Mouse (Mus musculus) frontal cortex, adult 2 months (tissue): Measurements from ENCODE around the gene Hcrtr1. TPM values are rescaled to one million over a fixed set of nuclear protein-coding genes. Genes with fewer than 3 reads are reported as not detected.

ENCODE experiments used
- DNase-seq, 2 experiments: peaks; one replicate each; pipeline ENCODE4 v3.0.0; 2022; ENCODE audit warnings: low spot score in 1 of 2; ENCODE audit errors: extremely low spot score in 1 of 2
- polyA plus RNA-seq: library from polyadenylated mRNA; depleted of rRNA; stranded (reverse); fragments of >200 nt; gene quantifications from 2 replicates; pipeline ENCODE4 v1.2.3, GENCODE M21; 2012

Hcrtr1 gene
- polyA plus RNA-seq, 1 experiment: 2.8 TPM

DNA sequence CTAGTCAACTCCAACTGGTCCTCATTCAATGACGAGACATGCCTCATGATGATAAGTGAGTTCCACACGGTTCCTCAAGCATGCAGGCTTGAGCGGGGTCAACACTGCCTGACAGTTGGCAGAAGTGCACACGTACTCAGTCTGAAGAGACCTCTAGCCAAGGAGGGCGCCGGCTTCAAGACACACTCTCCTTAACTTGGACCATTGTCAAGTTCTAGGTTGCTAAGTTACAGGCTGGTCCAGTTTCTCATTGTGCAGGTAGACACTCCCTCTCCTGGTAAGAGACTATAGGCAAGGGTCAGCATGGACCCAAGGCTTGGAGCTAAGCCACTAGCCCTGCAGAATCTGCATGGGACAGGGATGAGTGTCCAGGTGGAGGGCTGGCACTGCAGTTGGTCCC lies 14.0 kb downstream of the Hcrtr1 start:
- no peak for DNase-seq

DNA sequence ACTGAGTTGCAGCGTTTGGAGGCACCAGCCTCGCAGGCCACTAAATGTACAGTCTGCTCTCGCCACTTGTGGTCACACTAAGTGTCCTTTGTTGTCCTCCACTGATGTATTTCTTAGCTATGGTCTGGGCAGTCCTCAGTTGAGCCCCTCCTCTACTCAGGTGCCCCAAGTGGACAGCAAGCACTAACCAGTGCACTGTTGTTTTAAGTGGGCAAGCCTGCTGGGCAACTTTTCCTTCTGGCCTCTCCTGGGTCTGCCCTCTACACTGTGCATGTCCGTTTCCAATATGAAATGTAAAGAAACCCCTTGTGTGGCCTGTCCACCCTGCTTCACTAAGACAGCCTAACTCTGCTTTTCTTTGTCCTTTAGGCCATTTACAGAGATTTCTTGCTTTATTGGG lies 15.0 kb downstream of the Hcrtr1 start:
- DNase-seq: no peak

DNA sequence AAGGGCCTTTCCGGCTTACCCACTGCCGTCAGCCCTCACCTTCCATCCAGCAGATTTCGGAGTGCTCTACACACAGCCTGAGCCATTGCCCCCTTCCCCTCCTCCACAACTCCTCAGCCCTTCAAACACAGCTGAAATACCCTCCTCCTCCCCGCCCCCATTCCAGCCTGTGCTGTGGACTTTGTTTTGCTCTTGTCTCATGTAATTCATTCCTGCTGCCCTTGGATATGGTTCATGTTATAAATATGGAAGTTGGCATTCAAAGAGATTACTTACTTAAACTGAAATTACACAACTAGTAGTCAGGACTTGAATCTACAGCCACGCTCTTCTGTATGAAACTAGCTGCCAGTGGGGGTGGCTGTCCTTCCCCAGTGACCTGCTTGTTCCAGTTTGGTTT lies 16.1 kb downstream of the Hcrtr1 start:
- DNase-seq: no peak

DNA sequence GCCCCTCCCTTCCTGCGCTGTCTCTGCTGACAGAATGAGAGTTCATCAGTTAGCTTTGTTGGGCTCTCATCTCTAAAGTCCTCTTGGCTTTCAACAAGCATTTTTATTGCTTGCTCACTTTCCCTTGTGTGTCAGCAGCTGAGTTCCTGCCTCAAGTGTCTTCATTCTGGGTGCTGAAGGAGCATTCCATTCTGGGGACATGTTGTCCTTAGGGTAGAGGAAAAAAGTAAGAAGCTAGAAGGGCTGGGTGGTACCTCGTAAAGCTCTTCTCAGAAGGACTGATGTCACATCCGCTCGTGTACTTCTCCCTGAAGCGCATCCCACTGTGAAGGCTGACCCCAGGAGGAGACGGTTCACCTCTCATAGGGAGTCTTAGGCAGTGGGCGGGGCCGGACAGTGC lies 17.6 kb downstream of the Hcrtr1 start:
- DNase-seq: no peak

DNA sequence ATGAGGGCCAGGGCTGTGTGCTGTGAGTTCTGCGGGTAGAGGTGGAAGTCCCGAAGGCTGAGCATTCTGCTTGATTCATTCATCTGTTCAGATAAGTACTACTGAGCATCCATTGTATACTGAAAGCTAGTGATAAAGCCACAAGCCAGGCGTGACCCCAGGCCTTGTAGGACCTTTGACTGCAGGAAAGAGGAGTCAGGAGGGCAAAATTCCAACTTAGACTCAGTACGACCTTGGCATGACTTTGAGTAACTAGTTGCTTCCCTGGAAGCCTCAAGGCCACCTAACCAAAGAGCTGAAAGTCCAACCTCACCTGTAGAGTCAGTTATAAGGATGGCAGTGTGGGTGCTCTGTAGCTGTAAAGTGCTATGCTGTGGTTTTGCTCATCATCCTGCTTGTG lies 18.4 kb downstream of the Hcrtr1 start:
- DNase-seq: no peak

DNA sequence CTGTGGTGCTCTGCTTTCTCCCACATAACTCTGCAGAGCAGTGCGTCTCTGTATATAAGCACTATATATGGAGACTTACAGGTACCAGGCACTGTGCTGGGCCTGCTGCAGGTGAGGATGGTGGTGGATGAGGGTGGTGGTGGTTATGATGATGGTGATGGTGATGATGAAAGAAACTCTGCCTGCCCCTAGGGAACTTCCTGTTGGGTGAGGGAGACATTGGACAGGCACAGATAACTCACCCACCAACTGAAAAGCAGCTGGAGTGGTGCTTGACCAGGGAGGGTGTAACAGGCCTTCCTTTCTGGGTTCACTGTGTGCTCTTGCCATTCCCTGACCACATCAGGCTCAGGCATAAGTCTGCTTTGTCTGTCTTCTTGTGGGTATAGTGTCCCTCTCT lies 26.4 kb downstream of the Hcrtr1 start:
- DNase-seq: no peak

DNA sequence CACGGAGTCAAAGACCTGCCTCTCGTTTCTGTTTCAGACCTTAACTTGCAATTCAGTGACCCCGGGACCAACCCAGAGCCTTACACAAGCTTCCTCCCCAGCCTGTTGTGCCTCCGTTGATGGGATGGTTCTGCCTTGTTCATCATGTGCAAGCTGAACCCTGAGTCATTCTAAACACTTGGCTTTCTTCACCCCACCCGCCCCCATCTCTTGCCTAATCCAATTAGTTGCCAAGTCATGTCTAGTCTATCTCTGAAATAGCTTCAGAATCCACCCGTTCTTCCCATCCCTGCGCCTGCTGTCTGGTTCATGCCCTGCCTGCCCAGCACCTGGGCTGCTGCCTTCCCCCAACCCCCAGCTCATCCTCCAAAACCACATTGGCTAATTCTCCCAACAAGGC lies 26.9 kb downstream of the Hcrtr1 start:
- DNase-seq: peak; percentile 25 to 46

DNA sequence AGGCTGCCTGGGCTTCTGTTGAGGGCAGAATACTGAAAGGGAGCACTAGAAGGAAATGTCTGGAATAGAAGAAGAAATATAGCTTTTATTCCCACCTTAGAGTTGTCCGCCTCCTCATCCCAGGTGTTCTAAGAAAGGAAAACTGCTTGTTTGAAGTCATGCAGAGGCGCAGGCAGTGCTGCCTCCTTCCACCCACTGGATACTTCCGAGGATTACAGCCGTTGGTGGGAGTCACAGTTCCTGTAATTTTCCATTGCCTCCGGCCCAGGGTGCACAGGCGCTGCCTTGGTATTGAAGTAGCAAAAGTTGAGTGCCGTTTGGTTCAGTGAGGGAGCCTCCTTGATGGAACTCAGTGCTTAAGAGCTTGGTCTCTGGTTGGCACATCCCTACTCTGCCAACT lies 29.1 kb downstream of the Hcrtr1 start:
- peak in 1 of 2 experiments; percentile 66 for DNase-seq

DNA sequence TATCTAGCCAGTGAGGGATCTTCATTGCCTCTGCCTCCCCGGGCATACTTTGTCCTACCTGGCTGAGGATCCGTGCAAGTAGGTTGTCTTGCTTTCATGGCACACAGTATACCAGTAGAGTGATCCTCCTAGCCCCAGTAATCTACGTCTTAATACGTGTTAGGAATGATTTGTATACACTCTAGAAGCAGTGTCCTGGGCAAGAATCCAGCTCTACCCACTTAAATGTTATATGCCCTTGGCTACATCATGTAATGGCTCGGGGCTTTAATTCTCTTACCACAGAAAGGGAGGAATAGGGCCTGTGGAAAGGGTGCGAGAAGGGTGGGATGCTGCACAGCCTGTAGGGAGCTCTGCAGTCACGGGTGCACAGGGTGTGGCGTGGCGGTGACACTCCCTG lies 29.5 kb downstream of the Hcrtr1 start:
- DNase-seq: no peak

DNA sequence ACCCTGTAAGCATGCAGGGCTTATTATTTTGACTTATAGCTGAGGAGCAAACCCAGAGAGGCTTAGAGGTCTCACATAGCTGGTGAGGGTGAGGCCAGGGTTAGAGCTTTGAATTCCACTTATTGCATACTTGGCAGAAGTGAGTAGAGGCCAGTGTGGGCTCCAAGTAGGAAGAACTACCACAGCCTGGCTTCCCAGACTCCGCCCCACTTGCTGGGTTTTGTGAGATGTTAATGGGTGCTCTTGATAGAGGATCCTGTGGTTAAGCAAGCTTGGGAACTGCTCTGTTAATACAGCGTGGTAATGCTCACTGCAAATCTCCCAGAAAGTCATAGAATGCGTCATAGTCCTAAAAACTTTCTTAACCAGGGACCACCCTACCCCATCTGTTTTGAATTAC lies 30.2 kb downstream of the Hcrtr1 start:
- no peak for DNase-seq

DNA sequence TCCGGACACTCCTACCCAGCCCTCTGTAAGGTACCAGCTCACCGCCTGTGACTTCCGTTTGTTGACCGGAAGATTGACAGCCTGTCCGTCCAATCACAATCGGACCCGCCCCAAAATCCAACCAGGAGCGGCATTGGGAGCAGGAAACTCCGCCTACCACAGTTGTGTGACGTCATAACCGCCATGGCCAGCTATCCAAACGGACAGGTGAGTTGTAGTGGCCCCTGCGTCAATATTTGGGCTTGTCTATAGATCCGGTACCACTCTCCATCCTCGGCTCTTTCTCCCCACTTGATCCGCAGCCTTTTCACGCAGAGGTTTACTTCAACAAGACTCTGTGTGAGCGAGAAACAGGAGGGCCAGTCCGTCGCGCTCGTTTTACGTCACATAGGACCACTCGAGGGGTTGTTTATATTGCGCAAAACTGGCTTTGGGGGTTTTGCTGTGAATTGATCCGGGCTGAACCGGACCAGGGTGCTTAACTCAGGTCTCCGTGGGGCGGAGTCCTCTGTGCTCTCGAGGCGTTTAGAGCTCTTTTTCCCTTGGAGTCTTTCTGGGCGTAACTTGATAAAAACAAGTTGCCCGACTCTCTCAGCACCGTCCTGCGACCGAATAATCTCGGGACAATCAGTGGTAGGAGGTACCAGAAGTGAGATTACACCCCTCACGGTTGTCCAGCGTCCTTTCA lies 31.6 kb downstream of the Hcrtr1 start:
- peak; percentile 99 to 100 for DNase-seq

DNA sequence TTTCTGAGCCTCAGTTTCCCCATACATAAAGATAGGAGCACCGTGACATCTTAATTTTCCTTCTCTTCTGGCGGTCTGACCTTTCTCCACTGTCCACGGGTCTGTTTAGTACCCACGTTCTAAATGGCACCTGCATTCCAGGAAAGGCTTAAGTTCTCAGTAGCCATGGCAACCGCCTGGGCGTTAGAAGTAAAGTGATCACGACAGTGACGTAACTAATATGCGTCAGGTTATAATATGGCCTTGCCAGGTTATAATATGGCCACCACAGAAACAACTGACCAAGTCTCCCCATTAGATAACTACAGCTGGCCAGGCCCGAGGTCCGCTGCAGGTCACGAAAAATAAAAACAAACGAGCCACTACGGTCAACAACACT lies 32.1 kb downstream of the Hcrtr1 start:
- DNase-seq: no peak

DNA sequence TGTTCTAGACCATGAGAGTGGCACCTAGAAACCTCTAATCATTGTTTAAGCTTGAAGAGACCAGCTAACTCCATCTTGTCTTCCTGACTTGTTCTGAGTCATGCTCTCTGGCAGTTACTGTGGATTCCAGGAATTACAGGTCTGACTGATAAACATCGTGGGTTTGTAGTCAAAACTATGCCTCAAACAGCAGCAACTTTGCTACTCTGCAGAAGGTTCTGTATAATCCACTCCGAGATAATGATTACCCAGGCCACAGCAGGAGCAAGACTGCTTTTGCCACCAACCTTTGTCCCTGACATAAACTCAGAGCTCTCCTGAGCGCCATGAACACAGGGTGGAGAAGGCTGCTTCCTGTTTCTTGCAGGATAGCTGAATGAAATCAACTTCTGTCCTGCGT lies 34.6 kb downstream of the Hcrtr1 start:
- DNase-seq: no peak

DNA sequence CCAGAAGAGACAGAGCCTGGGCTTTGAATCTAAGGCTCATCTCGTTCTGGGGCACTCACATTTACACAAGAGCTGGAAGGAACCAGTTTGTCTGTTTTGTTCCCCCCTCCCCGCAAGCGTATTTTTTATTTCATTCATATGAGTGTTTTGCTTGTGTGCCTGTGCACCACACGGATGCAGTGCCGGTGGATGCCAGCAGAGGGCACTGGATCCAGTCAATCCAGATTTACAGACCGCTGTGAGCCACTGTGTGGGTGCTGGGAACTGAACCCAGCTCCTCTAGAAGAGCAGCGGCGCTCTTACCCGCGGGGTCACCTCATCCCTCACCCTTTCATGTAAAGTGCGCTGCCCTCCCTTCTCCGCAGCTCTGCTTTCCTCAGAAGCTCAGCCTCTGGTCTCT lies 35.5 kb downstream of the Hcrtr1 start:
- no peak for DNase-seq

DNA sequence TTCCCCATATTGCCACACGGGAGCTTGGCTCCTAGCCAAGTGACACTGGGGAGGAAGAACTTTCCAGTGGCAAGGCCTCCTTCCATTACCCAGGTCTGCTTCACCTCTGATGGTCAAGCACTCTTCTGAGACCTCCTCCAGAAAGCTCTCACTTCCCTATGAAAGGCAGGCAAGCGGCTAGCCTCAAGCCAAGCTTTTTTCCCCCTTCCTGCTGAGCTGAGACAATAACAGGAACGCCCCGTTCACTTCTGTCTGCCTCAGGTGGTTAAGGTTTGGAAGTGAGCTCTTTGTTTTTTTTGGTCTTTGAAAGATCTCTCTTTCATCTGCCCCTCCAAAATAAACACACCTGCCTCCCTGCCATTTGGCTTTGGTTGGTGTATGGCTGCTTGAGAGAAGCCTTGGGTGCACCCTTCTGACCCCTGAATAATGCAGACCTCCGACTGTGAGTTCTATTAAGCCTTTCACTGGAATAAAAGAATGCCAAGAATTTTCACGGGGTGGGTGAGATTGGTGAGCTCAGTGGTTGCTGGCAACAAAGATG lies 37.0 kb downstream of the Hcrtr1 start, which contains the start of gene Pef1:
TSS of gene Pef1 (plus strand) at position 448 of the 541 bp plus-strand sequence.
- DNase-seq: no peak

DNA sequence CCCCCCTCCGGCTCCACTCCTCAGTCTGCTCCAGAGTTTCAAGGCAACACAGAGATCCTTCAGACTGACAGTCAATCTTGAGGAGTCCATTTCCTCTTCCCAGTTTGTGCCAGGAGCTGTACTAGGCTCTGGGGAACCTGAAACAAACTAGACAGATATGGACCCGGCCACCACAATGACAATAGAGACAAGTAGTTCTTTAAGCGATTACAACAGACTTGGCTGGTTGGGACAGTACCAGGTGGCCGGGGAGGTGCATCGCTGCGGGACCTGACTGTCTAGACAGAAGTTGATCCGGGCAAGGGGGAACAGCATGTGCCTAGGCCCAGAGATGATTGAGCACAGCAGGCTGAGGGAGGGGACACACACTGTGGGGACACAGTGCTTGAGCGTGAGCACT lies 38.0 kb downstream of the Hcrtr1 start:
- no peak for DNase-seq

DNA sequence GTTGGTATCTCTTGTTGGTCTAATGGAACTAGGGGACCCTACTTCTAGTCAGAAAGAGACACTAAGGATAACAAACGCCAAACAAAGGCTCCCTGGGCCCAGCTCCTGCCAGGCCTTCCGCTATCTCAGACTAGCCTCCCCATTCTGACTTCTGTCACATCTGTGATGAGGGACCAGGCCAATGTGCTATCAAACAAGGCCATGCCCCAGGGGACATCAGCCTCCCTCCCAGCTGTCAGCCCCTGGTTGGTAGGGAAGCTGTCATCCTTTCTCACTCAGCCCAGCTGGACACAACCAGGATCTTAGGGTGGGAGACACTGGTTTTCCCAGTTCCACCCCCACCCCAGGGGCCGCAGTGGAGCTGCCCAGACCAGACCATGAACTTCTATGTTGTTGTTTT lies 44.0 kb downstream of the Hcrtr1 start:
- no peak for DNase-seq

DNA sequence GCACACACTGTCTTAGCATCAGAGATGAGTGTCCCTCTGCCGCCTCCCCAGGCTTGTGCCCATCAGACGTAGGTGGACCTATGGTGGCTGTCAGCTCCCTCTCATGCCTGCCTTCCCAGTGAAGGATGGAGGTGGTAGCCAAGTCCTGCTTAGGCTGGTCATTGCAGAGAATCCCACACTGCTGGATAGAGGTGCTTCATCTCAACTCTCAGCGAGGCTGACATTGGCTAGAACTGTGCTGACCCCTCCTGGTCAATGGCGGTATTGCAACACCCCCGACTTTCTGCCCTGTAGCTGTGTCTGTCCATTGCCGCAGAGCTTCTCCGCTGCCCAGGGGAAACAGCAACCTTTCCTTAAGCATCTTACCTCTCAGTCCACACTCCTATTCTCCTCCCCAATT lies 51.9 kb downstream of the Hcrtr1 start:
- DNase-seq: peak; percentile 77 to 99

DNA sequence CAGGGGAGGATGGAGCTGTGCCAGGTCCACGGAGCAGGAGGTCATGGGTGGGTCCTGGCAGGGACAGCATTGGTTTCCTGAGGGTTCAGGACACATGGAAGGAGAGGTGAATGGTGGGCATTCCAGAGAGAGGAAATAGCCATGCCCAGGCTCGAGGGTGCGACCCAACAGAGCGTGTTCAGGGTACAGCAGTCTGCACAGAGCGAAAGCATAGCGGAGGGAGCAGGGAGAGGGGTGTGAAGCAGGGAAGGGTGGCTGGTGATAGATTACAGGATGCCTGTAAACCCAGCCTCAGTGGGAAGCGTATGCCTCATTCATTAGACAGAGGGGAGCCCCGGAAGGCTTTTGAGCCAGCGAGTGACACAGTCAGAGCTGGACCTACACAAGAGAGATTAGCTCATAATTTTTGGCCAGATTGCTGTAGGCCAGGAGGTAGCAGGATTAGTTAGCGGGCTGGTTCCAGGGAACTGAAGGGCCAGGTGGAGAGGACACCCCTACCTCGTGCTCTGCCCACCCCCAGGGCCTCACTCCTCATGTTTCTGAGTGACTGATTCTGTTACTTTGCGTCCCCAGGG lies 53.8 kb downstream of the Hcrtr1 start:
- DNase-seq: no peak

DNA sequence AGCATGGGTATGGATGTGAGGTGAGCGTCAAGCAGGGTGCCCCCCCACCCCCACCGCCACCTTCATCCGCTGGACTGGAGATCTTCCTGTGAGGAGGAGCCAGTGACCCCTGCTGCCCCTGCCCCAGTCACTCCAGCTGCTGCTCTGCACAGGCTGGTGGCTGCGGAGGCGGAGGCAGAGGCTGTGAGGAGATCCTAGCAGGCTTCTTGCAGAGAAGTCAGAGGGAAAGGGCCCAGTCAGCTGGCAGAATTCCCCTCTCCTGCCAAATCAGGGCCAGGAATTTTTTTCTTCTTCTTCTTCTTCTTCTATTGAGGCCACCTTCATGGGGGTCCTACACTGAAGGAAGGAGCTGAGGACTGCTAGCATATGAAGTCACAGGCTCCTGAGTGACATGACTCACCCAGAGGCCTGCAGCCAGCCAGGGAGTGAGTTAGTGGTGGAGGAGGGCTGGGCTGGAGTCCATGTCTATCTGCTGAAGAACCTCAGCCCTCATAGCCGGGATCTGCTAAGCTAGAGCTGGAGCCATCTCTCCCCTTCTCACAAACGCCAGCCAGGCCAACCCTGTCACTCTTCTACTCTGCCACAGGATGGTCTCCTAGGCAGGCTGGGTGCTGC lies 54.7 kb downstream of the Hcrtr1 start:
- no peak for DNase-seq

DNA sequence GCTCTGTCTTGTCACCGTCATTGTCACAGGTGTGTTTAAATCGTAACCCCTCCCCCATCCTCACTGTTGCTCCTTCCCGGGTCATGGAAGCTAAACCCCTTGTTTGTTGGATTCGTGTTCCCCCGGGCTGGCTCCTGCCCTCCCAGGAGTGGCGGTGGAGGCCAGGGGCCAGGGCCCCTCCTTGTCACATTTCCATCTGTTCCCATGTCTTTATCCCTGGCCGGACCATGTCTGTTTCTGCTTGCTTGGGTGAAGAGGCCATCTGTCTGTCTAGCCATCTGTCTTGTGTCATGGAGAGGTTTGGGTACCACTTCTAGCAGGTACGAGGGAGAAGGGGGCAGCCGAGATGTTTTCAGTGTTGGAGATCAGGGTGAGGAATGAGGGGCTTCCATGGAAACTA lies 56.9 kb downstream of the Hcrtr1 start:
- DNase-seq: no peak
